Mouse (Mus musculus) thymus, postnatal 14 days (tissue): ENCODE measurements around the gene Krtap1-5.

ENCODE experiments used
- DNase-seq: peaks from one replicate; pipeline ENCODE4 v3.0.0; 2021

Krtap1-5 gene

GRCm38 (mm10) chr11:99539721-99540120, 41.1 kb downstream of the Krtap1-5 start:
- no peak for DNase-seq
